Mouse (Mus musculus): ENCODE data around the gene Kctd10.

GRCm38 (mm10) chr5:114374409-114375213 lies 5.7 kb downstream of the Kctd10 start:
- TF ChIP-seq CTCF (IDR thresholded peaks at IDR 0.05) (peak; percentile 40), EP300 (IDR thresholded peaks at IDR 0.05) (peak; percentile 74; the same call in 1 of the 2 replicates)

Measured in lung, postnatal 0 days (tissue).